Mouse (Mus musculus) testis, adult 2 months (tissue): ENCODE measurements around the gene Papss2.

Source experiments
- CTCF ChIP-seq: fragments of 200-500 bp; IDR thresholded peaks from 2 replicates; pipeline ENCODE4 v1.5.1; 2012; ENCODE audit warnings: low read depth, mild to moderate bottlenecking, inconsistent platforms, low read length, moderate library complexity; ENCODE audit not compliant: control insufficient read depth, insufficient read depth, insufficient replicate concordance
- POLR2A ChIP-seq: fragments of 200-500 bp; IDR thresholded peaks from 2 replicates; pipeline ENCODE4 v1.6.1; 2012; ENCODE audit warnings: low read depth, mild to moderate bottlenecking, inconsistent platforms, low read length, moderate library complexity; ENCODE audit not compliant: control insufficient read depth

- TF ChIP-seq POLR2A (no peak), CTCF (no peak)
These were observed 120.1 kb downstream of the Papss2 start for GRCm38 (mm10) chr19:32715681-32716080.
